Mouse (Mus musculus) megakaryocyte, embryonic 14.5 days (primary cell): ENCODE data around the gene Ahnak.

Experiments used
- FLI1 ChIP-seq: IDR thresholded peaks from 2 replicates; pipeline ENCODE4 v1.6.1; 2012; ENCODE audit warnings: low read length, inconsistent platforms, mixed read lengths
- GATA1 ChIP-seq: IDR thresholded peaks from 3 replicates; pipeline ENCODE4 v1.6.1; 2012; ENCODE audit warnings: mixed read lengths, low read length, inconsistent platforms, borderline replicate concordance

DNA sequence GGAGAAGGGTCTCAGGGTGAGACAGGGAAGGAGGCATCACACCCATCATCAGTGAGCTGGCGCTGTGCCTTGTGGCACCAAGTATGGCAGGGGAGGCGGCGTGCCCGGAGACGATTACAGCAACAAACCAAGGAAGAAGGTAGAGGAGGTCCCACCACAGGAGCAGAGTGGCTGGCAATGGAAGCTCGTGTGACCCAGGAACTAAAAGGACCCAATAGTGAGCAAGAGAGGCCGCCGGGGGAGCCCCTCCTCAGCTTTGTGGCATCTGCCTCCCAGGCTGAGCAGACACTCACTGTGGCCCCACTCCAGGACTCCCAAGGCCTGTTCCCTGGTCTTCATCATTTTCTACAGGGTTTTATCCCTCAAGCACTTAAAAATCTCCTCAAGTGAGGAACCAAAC, 23.3 kb upstream of the Ahnak start:
- TF ChIP-seq GATA1 = no peak
- TF ChIP-seq FLI1 = no peak
